Mouse (Mus musculus) left cerebral cortex, adult 8-10 months (tissue): Measurements from ENCODE around the gene Phf14. TPM values are rescaled to one million over a fixed set of nuclear protein-coding genes. Genes with fewer than 3 reads are reported as not detected.

Experiments used
- DNase-seq, 2 experiments: peaks; one replicate each; pipeline ENCODE4 v3.0.0; 2022; ENCODE audit warnings: low spot score in 2 of 2
- total RNA-seq, 4 experiments: library from RNA; stranded (reverse); gene quantifications; 2 replicates each; pipeline ENCODE4 v1.2.4; 2022

Gene Phf14
- total RNA-seq, 4 experiments from 2014 or later = 80.7 to 85.3 (median 83.1) TPM

GRCm38 (mm10) chr6:12020738-12021137 is 113.1 kb downstream of the Phf14 start:
- no peak for DNase-seq

GRCm38 (mm10) chr6:12021480-12021879 is 113.9 kb downstream of the Phf14 start:
- DNase-seq = no peak

GRCm38 (mm10) chr6:12023395-12023794 is 115.8 kb downstream of the Phf14 start:
- DNase-seq = no peak

- no peak for DNase-seq
Measured at GRCm38 (mm10) chr6:12026804-12027537, 119.4 kb downstream of the Phf14 start.

- DNase-seq = no peak
Measured at GRCm38 (mm10) chr6:12034561-12034960, 127.0 kb downstream of the Phf14 start.

GRCm38 (mm10) chr6:12038268-12038667 is 130.7 kb downstream of the Phf14 start:
- DNase-seq = no peak

GRCm38 (mm10) chr6:12052884-12053283 is 145.3 kb downstream of the Phf14 start:
- DNase-seq = no peak

- no peak for DNase-seq
Measured at GRCm38 (mm10) chr6:12054149-12054548, 146.5 kb downstream of the Phf14 start.

GRCm38 (mm10) chr6:12058717-12059116 is 151.1 kb downstream of the Phf14 start:
- no peak for DNase-seq

- no peak for DNase-seq
Measured at GRCm38 (mm10) chr6:12059971-12060370, 152.4 kb downstream of the Phf14 start.

- no peak for DNase-seq
Measured at GRCm38 (mm10) chr6:12060452-12061140, 153.0 kb downstream of the Phf14 start.

GRCm38 (mm10) chr6:12067956-12068355 is 160.3 kb downstream of the Phf14 start:
- DNase-seq = no peak

- no peak for DNase-seq
Measured at GRCm38 (mm10) chr6:12069357-12069756, 161.7 kb downstream of the Phf14 start.

GRCm38 (mm10) chr6:12074599-12074998 is 167.0 kb downstream of the Phf14 start:
- no peak for DNase-seq

GRCm38 (mm10) chr6:12077338-12077737 is 169.7 kb downstream of the Phf14 start:
- DNase-seq = no peak

GRCm38 (mm10) chr6:12077880-12078618 is 170.4 kb downstream of the Phf14 start:
- DNase-seq = no peak

GRCm38 (mm10) chr6:12079260-12079659 is 171.7 kb downstream of the Phf14 start:
- DNase-seq = no peak

GRCm38 (mm10) chr6:12080423-12080822 is 172.8 kb downstream of the Phf14 start:
- DNase-seq = no peak

GRCm38 (mm10) chr6:12081722-12082121 is 174.1 kb downstream of the Phf14 start:
- no peak for DNase-seq

GRCm38 (mm10) chr6:12082125-12082524 is 174.5 kb downstream of the Phf14 start:
- DNase-seq = no peak

GRCm38 (mm10) chr6:12082531-12083216 is 175.1 kb downstream of the Phf14 start:
- no peak for DNase-seq

GRCm38 (mm10) chr6:12084721-12085120 is 177.1 kb downstream of the Phf14 start:
- no peak for DNase-seq
